Mouse (Mus musculus): ENCODE data around the gene Chst13. TPM values are rescaled to one million over a fixed set of nuclear protein-coding genes. Genes with fewer than 3 reads are reported as not detected.

Chst13 gene
- polyA plus RNA-seq, 1 experiment from 2014 or later = not detected

DNA sequence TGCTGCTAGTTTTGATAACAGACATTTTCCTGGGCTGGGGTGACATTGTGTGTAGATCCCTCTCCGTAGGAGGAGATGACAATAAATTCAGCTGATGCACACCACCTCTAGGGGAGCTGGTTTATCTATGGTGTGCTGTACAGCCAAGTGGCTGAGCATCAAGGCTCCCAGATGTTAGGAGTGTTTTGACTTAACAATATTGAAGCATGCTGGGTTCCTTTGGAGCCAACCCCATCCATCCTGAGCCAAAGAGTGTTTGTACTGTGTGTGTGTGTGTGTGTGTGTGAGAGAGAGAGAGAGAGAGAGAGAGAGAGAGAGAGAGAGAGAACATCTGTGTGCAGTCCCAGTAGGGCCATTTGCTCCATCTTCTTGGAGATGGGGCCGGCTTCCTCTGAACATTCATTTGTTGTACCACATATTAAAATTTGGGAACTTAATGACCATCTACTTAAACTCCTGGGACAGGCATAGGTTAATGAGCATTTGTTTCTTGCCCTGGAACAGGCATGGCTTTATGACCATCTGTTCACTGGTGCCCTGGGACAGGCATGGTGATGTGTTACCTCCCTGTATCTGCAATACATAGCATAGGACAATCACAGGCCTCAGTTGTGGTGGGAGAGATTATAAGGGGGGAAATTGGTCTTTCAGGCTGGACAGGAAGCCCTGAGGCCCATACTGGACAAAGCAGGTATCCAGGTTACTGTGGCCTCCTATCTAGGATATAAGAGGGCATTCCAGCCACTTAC is 7.3 kb downstream of the Chst13 start:
- Histone ChIP-seq H3K27me3 (no peaks in the 10 kb centered on the region), H3K4me1 (replicated peaks) (no peaks in the 10 kb centered on the region), H3K9me3 (no peaks in the 10 kb centered on the region), H3K9ac (no peak overlapping the region), H3K4me3 (no peak overlapping the region), H3K27ac (replicated peaks) (no peak overlapping the region), H3K36me3 (no peaks in the 10 kb centered on the region), H3K4me2 (no peak overlapping the region)
- 59% methylated on average over 2 of the region's 2 CpGs for WGBS
- ATAC-seq (ENCODE audit: low FRiP score, low read depth) = no peak

DNA sequence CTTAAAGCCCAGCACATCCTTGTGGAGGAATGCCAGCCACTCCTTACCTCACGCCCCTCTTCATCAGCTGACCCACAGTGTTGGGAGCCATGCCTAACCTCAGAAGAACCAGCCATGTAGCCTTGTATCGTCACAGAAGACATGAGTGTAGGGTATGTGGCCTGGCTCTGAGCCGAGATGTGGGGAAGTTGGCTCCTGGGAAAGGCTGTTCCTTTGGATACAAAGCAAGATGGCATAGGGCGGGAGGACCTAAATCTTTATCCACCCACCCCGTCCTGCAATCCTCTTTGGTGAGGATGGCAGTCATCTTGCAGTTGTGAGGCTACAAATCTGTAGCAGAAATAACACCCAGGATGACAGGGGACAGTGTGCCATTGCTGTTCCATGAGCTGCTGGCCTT is 9.0 kb downstream of the Chst13 start:
- H3K4me1 ChIP-seq (replicated peaks) = no peaks in the 10 kb centered on the region
- no peak for ATAC-seq (ENCODE audit: low FRiP score, low read depth)
- H3K9ac ChIP-seq = no peak overlapping the region
- H3K4me2 ChIP-seq = no peak overlapping the region
- H3K9me3 ChIP-seq = no peaks in the 10 kb centered on the region
- 87% methylated on average over 5 of the region's 5 CpGs for WGBS
- no peak overlapping the region for H3K27ac ChIP-seq (replicated peaks)
- H3K4me3 ChIP-seq = no peak overlapping the region
- H3K36me3 ChIP-seq = no peaks in the 10 kb centered on the region
- H3K27me3 ChIP-seq = no peaks in the 10 kb centered on the region

DNA sequence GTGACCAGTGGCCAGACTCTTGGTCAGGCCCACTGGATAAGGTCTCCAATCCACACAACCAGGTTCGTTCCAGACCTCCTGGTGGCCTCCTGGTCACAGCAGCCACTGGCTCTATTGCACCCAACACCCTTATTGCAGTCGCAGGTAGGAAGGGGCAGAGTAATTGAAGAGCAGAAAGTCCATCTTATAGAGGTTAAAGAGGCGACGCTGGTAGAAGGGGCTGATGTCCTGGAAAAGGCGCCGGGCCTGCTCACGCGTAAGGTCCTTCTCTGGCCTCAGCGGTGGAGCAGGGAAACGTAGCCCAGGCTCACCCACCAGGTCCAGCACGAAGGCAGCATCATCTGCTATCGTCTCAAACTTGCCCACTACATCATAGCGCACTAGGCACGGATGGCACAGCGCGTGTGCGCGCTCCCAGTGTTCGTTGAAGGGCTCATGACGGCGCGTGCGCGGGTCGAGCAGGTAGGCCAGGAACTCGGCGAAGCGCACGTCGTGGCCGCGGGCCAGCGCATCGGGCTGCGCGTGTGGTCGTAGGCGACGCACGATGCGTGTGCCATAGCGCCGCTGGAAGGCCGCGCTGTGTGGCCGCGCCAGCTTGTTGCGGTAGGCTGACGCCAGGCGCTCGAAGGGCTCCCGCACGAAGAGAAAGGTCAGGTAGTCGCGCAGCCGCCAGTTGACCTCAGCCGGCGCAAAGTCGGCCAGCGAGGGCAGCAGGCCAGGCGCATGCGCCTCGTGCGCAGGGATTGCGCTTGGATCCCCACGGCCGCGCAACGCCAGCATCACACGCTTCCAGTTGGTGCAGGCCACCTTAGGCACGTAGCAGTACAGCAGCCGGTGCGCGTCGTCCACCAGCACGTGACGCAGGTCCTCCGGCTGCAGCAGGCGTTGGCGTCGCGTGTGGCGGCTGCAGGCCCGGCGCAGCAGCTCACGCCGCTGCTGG is 15.9 kb downstream of the Chst13 start:
- H3K4me2 ChIP-seq = no peak overlapping the region
- H3K27ac ChIP-seq (replicated peaks) = no peak overlapping the region
- H3K36me3 ChIP-seq = no peaks in the 10 kb centered on the region
- H3K27me3 ChIP-seq = no peaks in the 10 kb centered on the region
- WGBS = 86% methylated on average over 87 of the region's 87 CpGs
- H3K9ac ChIP-seq = no peak overlapping the region
- ATAC-seq (ENCODE audit: low FRiP score, low read depth) = no peak
- H3K9me3 ChIP-seq = no peaks in the 10 kb centered on the region
- H3K4me1 ChIP-seq (replicated peaks) = no peaks in the 10 kb centered on the region
- no peak overlapping the region for H3K4me3 ChIP-seq

DNA sequence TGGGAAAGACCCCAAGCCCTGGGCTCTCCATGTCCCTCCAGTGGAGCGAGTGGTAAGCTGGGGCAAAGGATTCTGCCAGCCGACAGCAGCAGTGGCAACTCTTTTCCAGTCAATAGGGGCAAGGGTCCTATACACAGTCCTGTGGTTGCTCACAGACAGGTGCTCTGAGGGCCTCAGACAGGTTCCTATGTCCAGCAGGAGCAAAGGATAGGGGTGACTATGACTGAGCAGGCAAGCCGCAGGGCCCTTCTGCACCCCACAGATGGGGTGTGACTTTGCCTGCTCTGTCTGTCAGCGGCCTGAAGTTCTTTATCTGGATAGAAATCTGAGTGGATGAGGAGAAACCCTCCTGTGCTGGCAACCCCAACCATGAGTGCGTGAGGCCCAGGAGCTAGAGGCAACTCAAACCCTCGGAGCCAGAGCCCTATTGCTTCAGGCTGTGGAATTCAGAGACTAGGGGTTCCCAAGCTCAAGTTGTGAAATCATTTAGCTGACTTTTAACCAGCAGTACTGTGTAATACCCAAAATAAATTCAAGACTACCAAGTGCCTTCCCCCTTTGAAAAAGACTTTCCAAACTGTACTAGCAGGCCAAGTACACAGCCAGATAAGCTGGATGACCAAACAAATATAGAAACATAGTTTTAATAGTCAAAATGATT is 18.5 kb downstream of the Chst13 start:
- Histone ChIP-seq H3K27ac (replicated peaks) (no peak overlapping the region), H3K36me3 (no peaks in the 10 kb centered on the region), H3K9me3 (no peaks in the 10 kb centered on the region), H3K9ac (no peak overlapping the region), H3K27me3 (no peaks in the 10 kb centered on the region), H3K4me1 (replicated peaks) (no peaks in the 10 kb centered on the region), H3K4me3 (no peak overlapping the region), H3K4me2 (no peak overlapping the region)
- ATAC-seq (ENCODE audit: low FRiP score, low read depth) = no peak
- 85% methylated on average over 6 of the region's 6 CpGs for WGBS

DNA sequence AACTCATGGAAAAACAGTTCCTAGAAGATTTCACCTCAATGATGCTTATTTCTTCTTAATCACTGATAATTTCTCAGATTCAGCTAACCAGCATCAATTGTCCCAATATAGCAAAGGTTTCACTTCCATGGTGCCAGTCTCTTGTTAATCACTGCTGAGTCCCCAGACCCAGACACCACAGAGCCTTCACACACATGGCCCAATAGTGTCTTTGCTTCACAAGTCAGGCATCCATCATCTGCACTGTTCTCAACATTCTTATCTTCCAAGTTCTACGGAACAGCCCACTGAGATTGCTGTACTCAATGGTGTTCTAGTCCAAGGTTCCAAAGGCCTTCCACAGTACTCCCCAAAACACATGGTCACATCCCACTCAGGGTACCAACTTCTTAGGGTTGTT is 24.1 kb downstream of the Chst13 start, which contains the start of gene BC048671:
BC048671 (plus strand) TSS at position 301 of the 400 bp plus-strand sequence.
- H3K4me2 ChIP-seq = no peak within 1 kb of the TSS
- H3K4me1 ChIP-seq (replicated peaks) = no peaks in the 10 kb centered on the region
- H3K27me3 ChIP-seq = no peaks in the 10 kb centered on the region
- no peak within 1 kb of the TSS for H3K9ac ChIP-seq
- no peaks in the 10 kb centered on the region for H3K9me3 ChIP-seq
- H3K27ac ChIP-seq (replicated peaks) = no peak within 1 kb of the TSS
- 93% methylated on average over 1 of the region's 1 CpGs for WGBS
- H3K4me3 ChIP-seq = no peak within 1 kb of the TSS
- no peaks in the 10 kb centered on the region for H3K36me3 ChIP-seq
- ATAC-seq (ENCODE audit: low FRiP score, low read depth) = no peak

DNA sequence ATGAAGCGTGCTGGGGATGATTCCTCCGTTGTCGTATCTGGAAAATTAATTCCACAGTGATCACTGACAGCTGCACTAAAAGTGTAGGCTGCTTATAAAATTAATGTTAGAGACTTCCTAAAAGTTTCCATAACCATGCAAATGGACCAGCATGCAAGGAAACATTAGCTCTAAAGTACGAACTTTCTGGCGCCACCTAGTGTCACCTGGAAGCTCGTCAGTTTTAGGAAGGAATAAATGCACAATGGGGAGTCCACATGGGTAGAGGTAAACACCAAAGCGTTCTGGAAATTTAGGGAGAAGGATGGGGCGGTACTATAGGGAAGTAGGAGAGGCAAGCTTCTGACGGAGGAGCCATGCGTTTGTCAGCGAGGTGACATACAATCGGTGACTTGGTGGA is 36.7 kb downstream of the Chst13 start:
- WGBS = 57% methylated on average over 12 of the region's 12 CpGs
- Histone ChIP-seq H3K9ac (no peak overlapping the region), H3K27ac (replicated peaks) (no peak overlapping the region), H3K36me3 (no peaks in the 10 kb centered on the region), H3K27me3 (no peaks in the 10 kb centered on the region), H3K9me3 (no peaks in the 10 kb centered on the region), H3K4me3 (no peak overlapping the region), H3K4me2 (no peak overlapping the region), H3K4me1 (replicated peaks) (no peaks in the 10 kb centered on the region)
- ATAC-seq (ENCODE audit: low FRiP score, low read depth) = no peak

Other genes with a start within 250 kb of the Chst13 start
- gene Vmn1r49, start 246.7 kb downstream of the Chst13 start, polyA plus RNA-seq (2015; fragmentation: Nextera tagmentation; extraction: Ambion mirVana) = not detected in 2 replicates
- not detected in 2 replicates for gene Vmn1r50, start 223.8 kb downstream of the Chst13 start, polyA plus RNA-seq (2015; fragmentation: Nextera tagmentation; extraction: Ambion mirVana)
- 0.05 TPM in 2 replicates for gene Vmn1r51, start 202.6 kb downstream of the Chst13 start, polyA plus RNA-seq (2015; fragmentation: Nextera tagmentation; extraction: Ambion mirVana)
- not detected in 2 replicates for gene Vmn1r52, start 150.4 kb downstream of the Chst13 start, polyA plus RNA-seq (2015; fragmentation: Nextera tagmentation; extraction: Ambion mirVana)
- not detected in 2 replicates for gene V1ra8, start 122.4 kb downstream of the Chst13 start, polyA plus RNA-seq (2015; fragmentation: Nextera tagmentation; extraction: Ambion mirVana)
- not detected in 2 replicates for gene Vmn1r53, start 100.7 kb downstream of the Chst13 start, polyA plus RNA-seq (2015; fragmentation: Nextera tagmentation; extraction: Ambion mirVana)
- not detected in 2 replicates for gene Vmn1r54, start 78.9 kb downstream of the Chst13 start, polyA plus RNA-seq (2015; fragmentation: Nextera tagmentation; extraction: Ambion mirVana)
- not detected in 2 replicates for gene BC048671, start 24.0 kb downstream of the Chst13 start, polyA plus RNA-seq (2015; fragmentation: Nextera tagmentation; extraction: Ambion mirVana)
- gene Uroc1, start 8.1 kb upstream of the Chst13 start, polyA plus RNA-seq (2015; fragmentation: Nextera tagmentation; extraction: Ambion mirVana) = not detected in 2 replicates
- gene Zxdc, start 44.3 kb upstream of the Chst13 start, polyA plus RNA-seq (2015; fragmentation: Nextera tagmentation; extraction: Ambion mirVana) = 9.8 and 11.2 TPM in 2 replicates
- gene Cfap100, start 103.6 kb upstream of the Chst13 start, polyA plus RNA-seq (2015; fragmentation: Nextera tagmentation; extraction: Ambion mirVana) = 6.7 and 7.2 TPM in 2 replicates
- gene Klf15, start 137.4 kb upstream of the Chst13 start, polyA plus RNA-seq (2015; fragmentation: Nextera tagmentation; extraction: Ambion mirVana) = 17.3 and 20.0 TPM in 2 replicates
- gene Aldh1l1, start 161.2 kb upstream of the Chst13 start, polyA plus RNA-seq (2015; fragmentation: Nextera tagmentation; extraction: Ambion mirVana) = 65.8 and 81.7 TPM in 2 replicates

All from hindbrain, embryonic 15.5 days (tissue).